Mouse (Mus musculus) kidney, adult 9 months (tissue): ENCODE results near the gene Mbd3.

Source experiments
- DNase-seq: peaks from one replicate; pipeline ENCODE4 v3.0.0; 2022

Mbd3 gene

DNA sequence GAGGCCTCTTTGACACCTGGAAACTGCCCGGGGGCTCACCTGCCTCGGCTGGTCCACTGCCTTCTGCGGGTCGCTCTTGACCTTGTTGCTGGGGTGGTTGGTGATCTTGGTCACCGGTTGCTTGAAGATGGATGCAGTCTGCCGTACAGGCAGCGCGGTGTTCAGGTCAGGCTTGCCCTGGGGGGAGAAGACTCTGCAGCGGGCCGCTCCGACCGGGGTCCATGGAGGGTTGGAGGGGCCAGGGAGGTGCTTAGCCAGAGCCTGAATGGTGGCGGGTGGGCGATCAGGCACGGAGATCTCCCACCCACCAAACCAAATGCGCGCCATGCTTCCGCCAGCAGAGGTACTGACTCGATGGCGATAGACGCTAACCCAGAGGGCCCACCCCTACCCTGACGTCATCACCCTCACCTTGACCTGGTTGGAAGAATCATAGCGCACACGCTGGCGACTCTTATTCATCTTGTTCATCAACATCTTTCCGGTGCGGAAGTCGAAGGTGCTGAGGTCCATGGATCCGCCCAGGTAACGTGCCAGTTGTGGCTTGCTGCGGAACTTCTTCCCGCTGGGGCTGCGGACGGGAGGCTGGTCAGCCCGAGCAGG, 4.2 kb downstream of the Mbd3 start:
- DNase-seq: no peak

DNA sequence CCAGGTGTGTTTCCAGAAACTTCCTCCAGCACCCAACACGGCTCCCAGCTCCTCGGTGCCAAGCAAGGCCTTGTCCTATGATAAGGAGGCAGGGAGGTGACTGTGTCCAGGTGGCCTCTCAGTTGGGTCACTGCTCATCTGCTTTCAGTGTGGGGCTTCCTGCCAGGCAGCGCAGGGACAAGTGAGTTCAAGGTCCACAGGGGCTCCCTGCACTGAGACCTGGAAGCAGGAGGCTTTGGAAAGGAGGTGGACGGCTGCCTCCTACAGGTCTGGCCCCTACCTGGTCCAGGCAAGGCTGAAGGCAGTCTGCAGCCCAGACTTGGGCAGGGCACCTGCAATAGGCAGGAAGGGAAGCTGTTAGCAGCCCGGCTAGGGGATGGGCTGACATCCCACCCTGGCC, 6.7 kb downstream of the Mbd3 start:
- peak; percentile 75 for DNase-seq

DNA sequence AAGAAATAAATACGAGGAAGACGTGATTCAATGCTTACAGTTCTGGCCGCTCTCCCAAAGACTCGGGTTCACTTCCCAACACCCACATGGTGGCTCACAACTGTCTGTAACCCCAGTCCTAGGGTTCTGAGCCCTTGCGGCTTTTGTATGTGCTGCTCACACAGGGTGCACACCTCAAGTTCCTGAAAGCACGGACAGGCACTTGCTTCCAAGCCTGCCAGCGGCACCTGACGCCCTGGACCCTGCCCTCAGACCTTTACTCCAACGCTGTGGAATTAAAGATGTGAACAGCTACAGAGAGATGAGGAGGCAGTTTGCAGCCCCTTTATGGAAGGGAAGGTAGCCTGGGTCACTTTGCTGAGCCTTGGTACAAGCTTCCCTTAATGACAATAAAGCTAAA, 8.7 kb downstream of the Mbd3 start:
- DNase-seq: peak; percentile 68

DNA sequence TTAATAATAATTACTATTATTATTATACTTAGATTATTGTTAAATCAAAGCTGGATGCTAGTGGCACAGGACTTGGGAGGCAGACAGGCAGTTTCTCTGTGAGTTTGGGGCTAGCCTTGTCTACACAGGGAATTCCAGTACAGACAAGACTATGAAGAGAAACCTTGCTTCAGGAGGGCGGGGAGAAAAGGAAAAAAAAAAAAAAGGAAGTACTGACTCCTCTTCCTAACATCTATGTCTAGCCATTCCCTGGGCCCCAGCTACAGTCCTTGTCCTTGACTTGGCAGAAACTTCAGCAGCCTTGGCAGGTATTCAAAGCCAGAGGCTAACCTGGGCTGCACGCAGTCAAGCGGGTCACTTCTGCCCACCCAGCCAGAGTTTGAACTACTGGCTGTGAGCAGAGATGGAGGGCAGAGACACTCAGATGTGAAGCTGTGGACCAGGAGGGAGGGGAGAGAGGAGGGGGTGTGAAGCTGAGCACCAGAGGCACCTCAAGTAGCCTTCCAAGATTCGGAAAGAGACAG, 10.1 kb downstream of the Mbd3 start:
- DNase-seq: no peak

DNA sequence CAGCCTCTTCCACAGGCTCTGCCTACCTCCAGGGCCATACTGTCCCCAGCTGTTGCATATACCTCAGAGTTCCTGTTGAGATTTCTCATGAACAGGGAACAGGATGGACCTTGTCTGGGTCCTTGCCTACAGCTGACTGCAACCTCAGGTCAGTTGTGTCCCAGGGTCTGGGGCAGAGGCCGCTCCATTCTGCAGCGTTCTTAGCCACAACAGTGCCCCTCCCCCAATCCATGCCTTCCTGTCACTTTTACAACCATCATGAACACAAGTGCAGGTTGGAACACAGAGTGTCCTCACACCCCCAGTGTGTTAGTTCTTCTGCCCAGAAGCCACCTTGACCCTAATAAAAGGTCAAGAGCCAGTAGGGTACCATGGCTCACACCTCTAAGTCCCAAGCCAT, 10.6 kb downstream of the Mbd3 start:
- DNase-seq: no peak

DNA sequence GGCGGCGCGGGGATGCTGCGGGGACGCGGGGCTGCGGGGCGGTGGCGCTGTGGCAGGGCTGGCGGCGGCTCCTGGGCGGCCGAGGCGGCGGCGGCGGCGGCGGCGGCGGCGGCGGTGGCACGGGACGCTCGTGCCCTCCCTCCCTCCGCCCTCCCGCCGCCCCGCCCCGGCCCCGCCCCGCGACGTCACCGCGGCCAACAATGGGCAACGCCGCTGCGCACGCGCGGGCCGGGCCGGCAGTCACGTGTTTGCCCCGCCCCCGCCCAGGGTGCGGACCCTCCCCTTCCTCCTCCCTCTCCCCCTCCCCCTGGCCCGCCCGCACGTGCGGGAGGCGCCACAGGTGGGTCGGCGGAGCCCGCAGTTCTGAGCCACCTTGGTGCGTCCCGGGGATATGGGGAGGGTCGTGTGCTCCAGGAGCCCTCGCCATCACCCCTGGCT, 11.8 kb downstream of the Mbd3 start, which contains the start of gene Mex3d:
Mex3d (minus strand) TSS at position 138 of the 438 bp plus-strand sequence.
- peak; percentile 83 for DNase-seq

DNA sequence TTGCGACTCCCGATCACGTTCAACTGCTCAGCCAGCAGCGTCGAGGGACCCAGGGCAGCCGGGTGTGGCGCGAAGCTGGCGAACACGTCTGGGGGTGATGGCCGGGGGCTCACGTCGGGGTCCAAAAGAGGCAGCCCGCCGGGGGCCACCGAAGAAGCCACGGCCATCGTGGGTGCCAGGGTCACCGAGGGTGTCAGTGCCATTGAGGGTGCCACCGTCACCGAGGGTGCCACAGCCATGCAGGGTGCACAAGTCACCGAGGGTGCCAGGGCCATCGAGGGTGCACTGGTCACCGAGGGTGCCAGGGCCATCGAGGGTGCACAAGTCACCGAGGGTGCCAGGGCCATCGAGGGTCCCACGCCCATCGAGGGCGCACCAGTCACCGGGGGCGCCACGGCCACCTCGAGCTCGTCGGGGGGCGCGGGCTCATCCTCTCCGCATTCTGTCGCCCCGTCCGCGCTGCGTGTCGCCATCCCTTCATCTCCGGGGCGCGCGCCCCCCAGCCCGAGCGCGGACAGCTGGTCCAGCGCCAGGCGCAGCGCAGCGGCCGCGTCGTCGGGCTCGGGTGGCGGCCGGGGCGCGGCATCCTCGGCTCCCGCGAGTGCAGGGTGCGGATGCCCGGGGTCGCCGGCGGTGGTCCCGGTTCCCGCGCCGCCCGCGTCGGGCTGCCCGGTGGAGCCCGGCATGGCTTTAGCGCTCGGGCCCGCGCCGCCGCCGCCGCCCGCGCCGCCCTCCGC, 12.4 kb downstream of the Mbd3 start:
- DNase-seq: no peak

DNA sequence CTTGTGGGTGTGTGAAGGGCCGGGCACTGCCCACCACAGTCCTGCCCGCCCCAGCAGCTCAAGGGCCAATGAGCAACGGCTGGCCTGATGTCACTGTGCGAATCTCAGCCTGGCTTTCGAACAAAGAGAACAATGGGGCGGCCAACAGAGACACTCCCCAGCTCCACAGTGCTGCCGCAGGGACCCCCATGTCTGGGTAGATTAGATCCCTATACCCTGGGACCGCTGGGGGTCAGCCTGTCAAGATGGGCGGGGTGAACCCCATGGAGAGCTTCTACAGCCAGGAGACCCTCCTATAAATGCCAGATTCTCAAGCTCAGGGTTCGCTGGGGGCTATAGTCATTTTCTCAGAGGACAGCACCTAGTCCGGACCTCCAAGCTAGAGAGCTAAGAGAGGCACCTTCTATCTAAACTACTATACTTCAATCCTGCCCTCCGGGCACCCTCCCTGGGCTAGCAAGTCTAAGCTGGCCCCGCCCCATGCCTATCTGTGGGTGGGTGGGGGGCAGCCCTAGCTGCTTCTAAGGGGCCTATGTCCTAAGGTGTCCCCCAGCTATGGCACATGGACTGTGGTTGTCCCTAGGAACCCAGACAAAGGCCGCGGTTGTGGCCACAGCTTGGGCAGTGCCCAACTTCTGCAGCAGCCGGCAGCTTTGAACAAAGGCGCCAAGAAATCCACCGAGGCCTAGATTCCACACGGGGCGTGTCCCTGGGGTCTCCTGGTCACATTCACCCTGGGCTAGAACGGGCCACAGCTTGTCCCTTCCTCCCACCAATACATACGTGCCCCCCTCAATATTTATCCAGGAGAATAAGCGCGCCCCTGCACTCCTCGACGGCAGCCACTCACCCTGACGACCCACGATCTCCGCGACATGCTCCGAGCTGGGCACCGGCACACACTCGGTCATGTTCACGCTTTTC, 13.3 kb downstream of the Mbd3 start:
- no peak for DNase-seq

DNA sequence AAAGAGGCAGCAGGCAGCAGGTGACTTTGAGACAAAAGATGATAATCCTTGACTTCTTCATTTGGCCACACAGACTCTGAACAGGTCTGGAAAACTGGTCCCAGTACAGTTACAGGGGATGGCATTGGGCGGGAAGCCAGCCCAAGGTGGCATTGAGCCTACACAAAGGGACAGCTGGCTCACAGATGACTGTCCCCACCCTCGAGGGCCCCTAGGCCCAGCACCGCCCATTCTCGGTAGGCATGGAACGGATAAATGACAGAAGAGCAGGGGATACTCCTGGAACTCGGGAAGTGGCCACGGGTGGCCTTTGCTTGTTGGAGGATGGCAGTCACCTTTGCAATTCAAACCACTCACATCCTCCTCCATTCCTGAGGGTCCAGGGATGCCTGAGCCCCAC, 14.0 kb downstream of the Mbd3 start:
- DNase-seq: no peak

DNA sequence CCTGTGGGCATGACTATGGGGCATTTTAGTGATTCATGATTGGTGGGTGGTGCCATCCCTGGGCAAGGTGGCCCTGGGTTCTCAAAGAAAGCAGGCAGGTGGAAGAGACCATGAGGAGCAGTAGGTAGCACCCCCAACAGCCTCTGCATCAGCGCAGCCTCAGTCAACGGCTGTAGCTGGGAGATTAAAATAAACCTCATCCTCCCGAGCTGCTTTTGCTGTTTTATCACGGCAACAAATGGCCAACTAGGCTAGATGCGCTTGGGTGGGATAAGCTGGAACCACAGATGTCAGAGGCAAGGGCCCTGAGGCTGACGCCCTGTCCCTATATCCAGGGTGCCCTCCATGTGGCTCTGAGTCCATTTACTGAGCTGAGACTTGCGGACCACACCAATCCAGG, 14.6 kb downstream of the Mbd3 start:
- DNase-seq: no peak

DNA sequence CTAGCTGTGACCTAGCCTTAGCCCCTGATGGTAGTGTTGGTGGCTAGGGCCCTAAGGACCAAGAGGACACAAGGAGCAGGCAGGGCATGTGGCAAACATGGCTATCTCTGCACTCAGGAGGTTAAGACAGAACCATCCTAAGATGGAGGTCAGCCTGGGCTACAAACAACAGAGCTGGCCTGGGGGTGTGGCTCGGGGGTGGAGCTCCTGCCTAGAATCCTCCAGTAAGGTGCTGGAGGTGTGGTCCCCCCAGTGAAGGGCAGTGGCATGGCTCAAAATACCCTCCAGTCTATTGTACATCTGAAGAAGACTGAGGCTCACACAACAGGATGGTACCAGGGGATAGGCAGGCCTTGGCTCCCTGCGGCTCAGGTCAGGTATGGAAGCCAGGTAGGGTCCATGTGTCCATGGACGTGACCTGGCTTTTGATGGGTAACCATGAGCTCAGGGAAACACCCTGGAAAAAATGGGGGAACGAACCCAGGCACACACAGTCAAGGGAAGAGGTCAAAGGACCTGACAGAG, 15.2 kb downstream of the Mbd3 start:
- no peak for DNase-seq

DNA sequence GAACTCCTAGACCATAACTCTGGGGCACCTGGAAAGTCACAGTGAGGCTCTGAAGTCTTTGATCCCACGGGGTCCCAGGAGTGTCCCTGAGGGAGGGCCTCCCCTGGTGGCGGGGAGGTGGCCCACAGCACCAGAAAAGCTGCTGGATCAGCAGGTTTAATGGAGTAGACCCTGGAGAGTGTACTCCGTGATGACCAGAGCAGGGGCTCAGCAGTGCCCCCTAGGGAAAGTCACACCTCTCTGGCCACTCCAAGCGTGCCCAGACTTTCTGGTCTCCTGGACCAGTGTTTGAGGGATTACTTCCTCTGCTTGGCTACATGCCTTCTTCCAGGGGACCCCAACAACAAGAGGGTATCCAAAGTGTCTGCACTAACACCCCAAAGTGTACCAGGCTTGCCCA, 15.9 kb downstream of the Mbd3 start:
- DNase-seq: no peak

DNA sequence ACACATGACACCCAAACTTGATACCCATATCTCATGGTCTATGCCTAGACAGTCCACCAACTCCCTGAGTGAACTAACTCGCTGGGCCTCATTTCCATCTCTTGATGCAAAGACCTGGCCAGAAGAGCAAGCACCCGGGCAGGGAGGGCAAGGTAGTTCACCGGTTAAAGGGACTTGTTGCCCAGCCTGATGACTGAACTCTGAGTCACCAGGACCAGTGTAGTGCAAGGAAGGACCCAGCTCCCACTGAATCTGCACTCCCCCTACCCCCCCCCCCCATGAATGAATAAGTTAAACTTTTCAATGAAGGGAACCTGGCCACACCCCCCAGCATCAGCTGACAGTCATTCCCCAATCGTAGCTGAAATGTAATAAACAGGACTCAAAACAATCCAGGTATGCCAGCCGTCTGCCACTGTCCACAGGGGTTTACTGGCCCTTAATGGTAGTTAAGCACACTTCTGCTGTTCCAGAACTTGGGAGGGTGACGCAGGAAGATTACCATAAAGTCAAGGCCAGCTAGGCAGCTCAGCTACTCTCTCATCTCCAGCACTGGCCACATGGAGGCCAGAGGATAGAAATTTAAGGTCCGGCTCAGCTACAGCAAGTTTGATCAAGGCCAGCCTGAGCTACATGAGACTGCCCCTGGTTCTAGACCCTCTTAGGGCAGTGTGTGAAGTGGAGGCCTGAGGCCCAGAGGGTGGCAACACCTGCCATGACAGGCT, 16.5 kb downstream of the Mbd3 start:
- DNase-seq: no peak

DNA sequence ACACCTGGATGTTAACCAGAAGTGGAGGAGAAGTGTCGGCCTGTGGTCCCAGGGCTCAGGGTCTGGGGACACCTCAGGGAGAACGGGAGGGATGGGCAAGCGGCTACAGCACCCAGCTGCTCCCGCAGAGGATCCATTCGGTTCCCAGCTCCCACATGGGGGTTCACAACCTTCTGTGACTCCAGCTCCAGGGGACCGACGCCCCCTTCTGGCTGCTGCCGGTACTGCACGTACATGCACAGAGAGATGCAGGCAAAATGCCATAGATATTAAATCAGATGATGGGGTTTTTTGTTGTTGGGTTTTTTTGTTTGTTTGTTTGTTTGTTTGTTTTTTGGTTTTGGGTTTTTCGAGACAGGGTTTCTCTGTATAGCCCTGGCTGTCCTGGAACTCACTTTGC, 21.6 kb downstream of the Mbd3 start:
- no peak for DNase-seq

DNA sequence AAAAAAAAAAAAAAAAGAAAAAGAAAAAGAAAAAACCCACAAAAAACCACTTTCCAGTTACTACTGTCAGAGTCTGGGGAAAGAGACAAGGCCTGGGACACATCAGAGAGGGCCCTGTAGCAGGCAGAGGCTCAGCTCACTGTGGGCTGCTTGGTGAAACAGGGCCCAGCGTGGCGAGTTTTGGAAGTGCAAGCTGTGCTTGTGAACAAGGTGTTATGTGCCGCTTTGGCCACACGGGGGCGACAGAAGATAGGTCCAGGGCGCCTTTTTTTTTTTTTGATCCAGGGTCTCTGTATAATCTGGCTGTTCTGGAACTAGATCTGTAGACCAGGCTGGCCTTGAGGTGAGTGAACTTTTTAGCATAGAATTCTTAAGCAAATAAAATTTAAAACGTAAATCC, 23.2 kb downstream of the Mbd3 start:
- peak; percentile 93 for DNase-seq

DNA sequence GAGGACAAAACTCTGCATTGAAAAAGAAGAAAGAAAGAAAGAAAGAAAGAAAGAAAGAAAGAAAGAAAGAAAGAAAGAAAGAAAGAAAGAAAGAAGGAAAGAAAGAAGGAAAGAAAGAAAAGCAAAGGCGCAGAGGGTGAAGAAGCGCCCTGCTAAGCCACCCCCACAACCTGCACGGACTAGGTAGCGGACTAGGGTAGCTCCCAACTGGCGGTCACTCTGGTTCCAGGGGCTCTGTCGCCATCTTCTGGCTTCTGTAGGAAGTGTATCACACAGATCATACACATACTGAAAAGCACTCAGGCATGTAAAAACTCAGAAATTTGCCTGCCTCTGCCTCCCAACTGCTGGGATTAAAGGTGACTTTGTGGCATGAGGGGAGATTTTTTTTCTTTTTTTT, 25.3 kb downstream of the Mbd3 start:
- peak; percentile 92 for DNase-seq

DNA sequence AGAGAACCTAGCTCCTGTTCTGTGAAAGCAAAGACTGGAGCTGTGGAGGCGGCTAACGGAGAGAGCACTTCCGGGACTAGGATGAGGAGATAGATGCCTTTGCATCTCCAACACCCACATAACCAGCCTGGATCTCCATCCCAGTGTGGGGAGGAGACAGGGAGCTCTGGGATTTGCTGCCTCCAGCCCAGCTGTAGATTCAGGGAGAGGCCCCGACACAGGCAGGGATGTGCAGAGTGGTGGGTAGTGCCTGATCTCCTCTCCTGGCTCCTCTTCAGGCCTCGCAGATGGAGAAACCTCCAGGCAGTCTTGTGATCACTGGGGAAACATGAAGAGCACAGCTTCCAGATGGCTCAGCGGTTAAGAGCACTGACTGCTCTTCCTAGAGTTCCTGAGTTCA, 26.6 kb downstream of the Mbd3 start:
- no peak for DNase-seq

DNA sequence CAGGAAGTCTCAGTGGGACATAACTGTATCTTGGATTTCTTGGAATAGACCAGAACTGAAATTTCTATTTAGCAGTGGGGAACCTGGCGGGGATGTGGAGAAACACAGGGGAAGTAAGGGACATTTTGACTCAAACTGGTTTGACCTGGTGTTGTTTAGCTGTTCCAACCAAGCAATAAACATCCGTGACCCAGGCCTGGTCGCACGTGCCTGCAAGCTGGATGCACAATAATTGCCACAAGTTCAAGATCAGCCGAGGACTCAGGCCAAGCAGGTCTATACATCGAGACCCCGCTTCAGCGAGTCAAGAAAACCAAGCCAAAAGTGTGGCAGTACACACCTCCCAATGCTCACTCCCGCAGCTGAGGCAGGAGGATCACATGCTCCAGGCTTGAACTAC, 27.4 kb downstream of the Mbd3 start:
- no peak for DNase-seq

DNA sequence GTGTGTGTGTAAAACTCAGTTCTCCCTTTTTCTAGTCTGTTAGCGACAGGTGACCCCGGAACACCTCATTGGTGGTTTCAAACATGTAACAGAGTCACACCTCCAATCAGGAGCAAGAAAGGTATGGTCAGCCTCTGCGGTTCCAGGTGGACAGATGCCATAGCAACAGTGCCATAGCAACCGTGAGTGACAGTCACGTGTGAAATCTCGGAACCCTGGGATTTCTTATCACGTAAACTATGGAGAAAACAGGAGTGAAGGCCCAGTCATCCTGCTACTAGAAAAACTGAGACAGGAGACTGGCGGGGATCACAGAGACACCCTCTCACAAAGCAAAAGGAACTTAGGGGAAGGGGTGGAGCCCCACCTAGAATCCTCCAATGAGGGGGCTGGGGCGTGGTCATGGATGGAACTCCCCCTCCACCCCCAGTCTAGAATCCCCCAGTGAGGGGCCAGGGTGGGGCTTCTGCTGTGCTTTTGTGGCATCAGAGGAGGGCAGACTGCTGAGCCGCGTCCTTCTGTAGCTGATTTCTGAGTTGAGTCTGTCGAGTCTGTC, 27.9 kb downstream of the Mbd3 start:
- peak; percentile 59 for DNase-seq

DNA sequence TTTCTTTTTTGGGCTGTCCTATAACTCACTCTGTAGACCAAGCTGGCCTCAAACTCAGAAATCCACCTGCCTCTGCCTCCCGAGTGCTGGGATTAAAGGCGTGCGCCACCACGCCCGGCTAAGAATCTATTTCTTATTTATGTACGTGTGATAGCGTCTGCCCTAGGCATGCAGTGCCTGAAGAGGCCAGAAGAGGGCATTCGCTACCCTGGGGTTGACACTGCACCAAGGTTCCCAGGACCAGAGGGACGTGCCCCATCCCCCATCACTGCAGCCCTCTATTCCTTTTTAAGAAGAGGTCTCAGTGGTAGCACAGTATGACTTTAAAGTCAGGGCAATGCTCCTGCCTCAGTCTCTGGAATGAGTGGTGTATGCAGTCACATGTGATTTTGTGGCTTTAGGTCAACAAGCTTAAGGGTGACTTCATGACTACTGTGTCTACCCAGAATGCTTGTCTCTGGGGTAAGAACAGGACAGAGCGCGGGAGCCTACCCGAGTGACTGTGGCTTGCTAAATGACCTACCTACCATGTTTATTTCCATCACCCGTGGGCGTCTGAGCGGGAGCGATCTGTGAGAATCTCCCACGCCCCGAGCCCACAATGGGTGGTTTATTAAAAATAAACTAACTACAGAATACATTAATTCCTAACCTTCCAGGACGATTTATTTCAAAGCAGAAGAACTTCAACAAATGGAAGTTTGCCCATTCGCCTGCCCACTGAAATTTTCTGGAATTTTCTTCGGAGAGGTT, 29.2 kb downstream of the Mbd3 start:
- DNase-seq: no peak

DNA sequence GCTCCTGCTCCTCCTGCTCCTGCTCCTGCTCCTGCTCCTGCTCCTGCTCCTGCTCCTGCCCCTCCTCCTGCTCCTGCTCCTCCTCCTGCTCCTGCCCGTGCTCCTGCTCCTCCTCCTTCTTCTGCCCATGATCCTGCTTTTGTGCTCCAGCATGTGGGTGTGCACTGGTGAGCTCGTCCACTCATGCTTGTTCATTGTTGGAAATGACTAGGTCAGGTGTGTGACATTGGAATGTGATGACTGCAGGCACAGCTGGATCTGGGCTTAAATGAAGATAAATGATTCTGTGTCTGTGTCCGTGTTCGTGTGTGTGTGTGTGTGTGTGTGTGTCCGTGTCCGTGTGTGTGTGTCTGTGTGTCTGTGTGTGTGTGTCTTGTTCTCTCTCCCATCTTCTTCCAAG, 31.0 kb downstream of the Mbd3 start:
- no peak for DNase-seq
